Mouse (Mus musculus): Measurements from ENCODE around the gene Mfsd12. TPM values are rescaled to one million over a fixed set of nuclear protein-coding genes. Genes with fewer than 3 reads are reported as not detected.

Mfsd12 gene
- 13.0 and 13.4 TPM in 2 replicates for polyA plus RNA-seq (2016; fragmentation: Nextera tagmentation; extraction: Ambion mirVana)

DNA sequence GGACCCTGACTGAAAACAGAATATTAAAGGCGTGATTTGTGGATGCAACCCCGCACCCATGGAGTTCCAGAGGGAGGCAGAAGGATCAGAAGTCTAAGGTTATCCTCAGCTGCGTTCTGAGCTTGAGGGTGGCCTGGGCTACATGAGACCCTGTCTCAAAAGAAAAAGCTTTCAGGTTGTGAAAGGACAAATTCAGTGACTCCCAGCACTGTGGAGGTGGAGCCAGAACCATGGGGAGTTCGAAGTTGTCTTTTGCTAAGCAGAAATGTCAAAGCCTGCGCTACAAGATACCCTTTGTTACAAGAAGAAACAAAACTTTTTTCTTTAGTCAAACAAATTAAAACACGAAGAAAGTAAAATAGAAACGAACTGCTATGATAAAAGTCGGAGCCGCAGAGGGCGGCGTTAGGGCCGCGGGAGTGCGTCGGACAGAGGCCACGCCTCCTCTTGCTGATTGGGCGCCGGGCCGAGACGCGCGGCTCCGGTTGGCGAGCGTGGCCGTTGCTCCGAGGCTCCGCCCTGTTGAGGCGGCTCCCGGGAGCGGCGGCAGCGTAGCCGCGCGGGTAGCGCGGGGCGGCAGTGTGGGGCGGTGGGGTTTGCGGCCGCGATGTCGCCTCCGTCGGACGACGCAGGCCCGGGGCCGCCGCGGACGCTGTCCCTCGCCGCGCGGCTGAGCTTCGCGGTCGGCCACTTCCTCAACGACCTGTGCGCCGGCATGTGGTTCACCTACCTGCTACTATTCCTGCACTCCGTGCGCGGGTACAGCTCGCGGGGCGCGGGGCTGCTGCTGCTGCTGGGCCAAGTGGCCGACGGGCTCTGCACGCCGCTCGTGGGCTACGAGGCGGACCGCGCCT lies at the start of gene Mfsd12:
Gene Mfsd12 (plus strand): TSS at position 501 of the 854 bp plus-strand sequence.
- peak within 1 kb of the TSS; percentile 93 for H3K4me2 ChIP-seq
- H3K27ac ChIP-seq (ENCODE audit: poor library complexity, severe bottlenecking): peak within 1 kb of the TSS; percentile 35
- 0 out of 2 replicates have a peak, but pooled peaks cover 3% of the 10 kb centered on the region for H3K27me3 ChIP-seq (replicated peaks)
- peaks cover 14% of the 10 kb centered on the region; the same call in 1 of the 2 replicates for H3K36me3 ChIP-seq
- H3K9me3 ChIP-seq (replicated peaks): no peaks in the 10 kb centered on the region
- H3K4me3 ChIP-seq: peak within 1 kb of the TSS; percentile 81
- H3K4me1 ChIP-seq (replicated peaks): peaks cover 49% of the 10 kb centered on the region
- WGBS: 2% methylated on average over 79 of the region's 79 CpGs
- ATAC-seq (ENCODE audit: insufficient number of reproducible peaks, low FRiP score): peak; percentile 89
- H3K9ac ChIP-seq: peak within 1 kb of the TSS; percentile 85

DNA sequence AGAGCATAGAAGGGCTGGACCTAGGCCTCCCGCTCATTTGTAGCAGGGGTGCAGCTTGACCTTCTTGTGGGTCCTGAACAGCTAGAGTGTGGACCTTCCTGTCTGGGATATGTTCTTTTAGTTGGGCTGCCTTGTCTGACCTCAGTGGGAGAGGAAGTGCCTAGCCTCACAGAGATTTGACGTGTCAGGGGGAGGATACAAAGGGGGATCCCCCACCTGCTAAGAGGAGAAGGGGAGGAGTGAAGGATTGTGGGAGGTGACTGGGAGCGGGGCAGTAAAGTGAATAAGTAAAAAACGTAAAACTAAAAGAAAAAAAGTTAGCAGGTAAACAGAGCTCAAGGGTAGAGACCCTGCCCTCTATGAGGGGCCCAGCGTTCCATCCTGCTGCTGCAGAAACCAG lies 47.7 kb upstream of the Mfsd12 start:
- H3K9me3 ChIP-seq (replicated peaks): no peaks in the 10 kb centered on the region
- peaks cover 7% of the 10 kb centered on the region for H3K4me1 ChIP-seq (replicated peaks)
- no peak overlapping the region for H3K27ac ChIP-seq (ENCODE audit: poor library complexity, severe bottlenecking)
- H3K9ac ChIP-seq: no peak overlapping the region
- no peaks in the 10 kb centered on the region for H3K27me3 ChIP-seq (replicated peaks)
- peaks cover 94% of the 10 kb centered on the region for H3K36me3 ChIP-seq
- 88% methylated on average over 5 of the region's 5 CpGs for WGBS
- ATAC-seq (ENCODE audit: insufficient number of reproducible peaks, low FRiP score): no peak
- H3K4me2 ChIP-seq: no peak overlapping the region
- H3K4me3 ChIP-seq: no peak overlapping the region

DNA sequence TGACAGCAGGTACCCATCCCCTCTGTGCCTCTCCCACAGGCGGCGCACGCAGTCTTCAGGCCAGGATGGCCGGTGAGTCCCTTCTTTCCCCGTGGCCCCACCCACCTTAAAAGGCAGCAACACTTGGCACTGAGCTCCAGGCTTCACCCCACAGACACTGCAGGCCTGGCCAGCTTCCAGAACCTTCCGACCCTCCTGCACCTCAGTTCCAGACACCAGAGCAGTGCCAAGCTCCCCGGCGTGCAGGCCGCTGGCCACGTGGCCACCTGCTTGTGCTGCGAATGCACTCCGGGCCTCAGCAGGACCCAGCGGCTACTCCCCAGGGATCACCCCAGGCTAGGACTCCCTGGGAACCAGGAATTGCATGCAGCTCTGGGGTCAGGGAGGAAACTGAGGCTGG lies 43.7 kb upstream of the Mfsd12 start:
- no peak overlapping the region for H3K9ac ChIP-seq
- no peak for ATAC-seq (ENCODE audit: insufficient number of reproducible peaks, low FRiP score)
- no peak overlapping the region for H3K4me2 ChIP-seq
- H3K4me3 ChIP-seq: no peak overlapping the region
- 94% methylated on average over 13 of the region's 13 CpGs for WGBS
- no peaks in the 10 kb centered on the region for H3K9me3 ChIP-seq (replicated peaks)
- H3K36me3 ChIP-seq: peaks cover 86% of the 10 kb centered on the region
- peaks cover 25% of the 10 kb centered on the region for H3K4me1 ChIP-seq (replicated peaks)
- no peaks in the 10 kb centered on the region for H3K27me3 ChIP-seq (replicated peaks)
- H3K27ac ChIP-seq (ENCODE audit: poor library complexity, severe bottlenecking): no peak overlapping the region

DNA sequence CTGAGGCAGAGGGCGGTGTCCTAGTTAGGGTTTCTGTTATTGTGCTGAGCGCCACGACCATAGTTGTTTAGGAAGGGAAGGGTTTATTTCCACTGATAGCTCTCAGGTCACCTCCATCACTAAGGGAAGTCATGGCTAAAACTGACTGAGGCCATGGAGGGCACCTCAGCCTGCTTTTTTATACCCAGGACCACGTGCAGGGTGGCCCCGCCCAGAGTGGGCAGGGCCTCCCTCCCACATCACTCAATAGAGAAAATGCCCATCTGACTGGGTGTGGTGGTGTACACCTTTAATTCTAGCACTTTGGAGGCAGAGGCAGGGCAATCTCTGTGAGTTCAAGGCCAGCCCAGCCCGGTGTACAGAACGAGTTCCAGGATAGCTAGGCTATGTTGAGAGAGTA lies 43.1 kb upstream of the Mfsd12 start:
- Histone ChIP-seq H3K4me1 (replicated peaks) (peaks cover 31% of the 10 kb centered on the region), H3K4me2 (no peak overlapping the region), H3K27me3 (replicated peaks) (no peaks in the 10 kb centered on the region), H3K9me3 (replicated peaks) (no peaks in the 10 kb centered on the region), H3K4me3 (no peak overlapping the region), H3K9ac (no peak overlapping the region), H3K36me3 (peaks cover 82% of the 10 kb centered on the region), H3K27ac (ENCODE audit: poor library complexity, severe bottlenecking) (no peak overlapping the region)
- WGBS: 78% methylated on average over 7 of the region's 7 CpGs
- no peak for ATAC-seq (ENCODE audit: insufficient number of reproducible peaks, low FRiP score)

DNA sequence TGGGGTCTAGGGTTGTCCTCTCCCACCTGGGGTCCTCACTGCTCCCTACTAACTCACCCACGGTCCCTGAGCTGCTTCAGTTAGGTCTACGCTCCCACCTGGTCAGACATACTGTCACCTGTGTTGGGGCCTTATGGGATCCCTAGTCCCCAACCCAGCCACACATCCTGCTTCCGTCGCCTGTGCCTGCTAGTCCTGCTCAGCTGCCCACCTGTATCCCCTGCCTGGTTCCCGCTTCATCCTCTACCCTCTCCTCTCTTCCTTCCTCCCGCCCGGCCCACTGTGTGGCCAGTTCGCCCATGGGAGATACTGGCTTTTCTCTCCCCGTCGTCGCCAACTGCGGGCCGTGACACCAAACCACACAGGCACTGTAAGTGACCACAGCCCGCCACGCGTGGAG lies 41.7 kb upstream of the Mfsd12 start:
- Histone ChIP-seq H3K36me3 (peaks cover 68% of the 10 kb centered on the region), H3K4me1 (replicated peaks) (peaks cover 39% of the 10 kb centered on the region), H3K9ac (no peak overlapping the region), H3K4me2 (no peak overlapping the region), H3K9me3 (replicated peaks) (no peaks in the 10 kb centered on the region), H3K4me3 (no peak overlapping the region), H3K27ac (ENCODE audit: poor library complexity, severe bottlenecking) (no peak overlapping the region), H3K27me3 (replicated peaks) (no peaks in the 10 kb centered on the region)
- WGBS: 86% methylated on average over 16 of the region's 16 CpGs
- ATAC-seq (ENCODE audit: insufficient number of reproducible peaks, low FRiP score): no peak

DNA sequence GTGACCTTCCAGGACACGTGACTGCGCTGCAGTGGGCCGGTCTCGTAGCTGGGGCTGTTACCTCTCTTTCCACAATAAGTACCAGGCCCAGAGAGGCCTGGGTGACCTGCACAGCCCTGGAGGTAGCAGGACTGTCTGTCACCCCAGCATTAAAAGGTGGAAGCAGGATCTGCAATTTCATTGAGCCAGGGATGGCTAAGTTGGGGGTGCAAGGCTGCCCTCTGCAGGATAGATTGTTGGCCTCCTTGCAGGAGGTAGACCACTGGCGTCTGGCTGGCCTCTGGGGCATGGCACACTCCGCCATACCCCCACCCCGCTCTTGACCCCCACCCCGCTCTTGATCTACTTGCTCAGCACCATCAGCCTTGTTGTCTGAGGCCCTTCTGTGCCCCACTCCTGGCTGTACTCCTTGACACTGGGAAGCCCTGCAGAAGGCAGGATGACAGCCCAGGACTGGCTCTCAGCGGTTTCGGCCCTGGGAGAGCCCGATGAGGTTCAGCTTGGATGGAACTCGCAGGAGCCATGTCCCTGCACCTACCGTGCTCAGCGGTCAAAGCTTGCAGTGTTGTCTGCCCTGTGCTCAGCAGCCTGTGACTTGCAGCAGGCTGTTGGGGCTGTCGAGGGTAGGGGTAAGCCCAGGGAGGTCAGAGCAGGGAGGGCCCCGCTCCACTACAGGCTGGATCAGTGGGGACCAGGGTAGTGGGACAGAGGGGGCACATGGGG lies 40.8 kb upstream of the Mfsd12 start:
- Histone ChIP-seq H3K27me3 (replicated peaks) (no peaks in the 10 kb centered on the region), H3K27ac (ENCODE audit: poor library complexity, severe bottlenecking) (no peak overlapping the region), H3K4me1 (replicated peaks) (peaks cover 39% of the 10 kb centered on the region), H3K9me3 (replicated peaks) (no peaks in the 10 kb centered on the region), H3K36me3 (peaks cover 59% of the 10 kb centered on the region), H3K9ac (peak overlapping the region; percentile 73), H3K4me3 (peak overlapping the region; percentile 33), H3K4me2 (peak overlapping the region; percentile 68)
- ATAC-seq (ENCODE audit: insufficient number of reproducible peaks, low FRiP score): no peak
- 45% methylated on average over 16 of the region's 16 CpGs for WGBS

DNA sequence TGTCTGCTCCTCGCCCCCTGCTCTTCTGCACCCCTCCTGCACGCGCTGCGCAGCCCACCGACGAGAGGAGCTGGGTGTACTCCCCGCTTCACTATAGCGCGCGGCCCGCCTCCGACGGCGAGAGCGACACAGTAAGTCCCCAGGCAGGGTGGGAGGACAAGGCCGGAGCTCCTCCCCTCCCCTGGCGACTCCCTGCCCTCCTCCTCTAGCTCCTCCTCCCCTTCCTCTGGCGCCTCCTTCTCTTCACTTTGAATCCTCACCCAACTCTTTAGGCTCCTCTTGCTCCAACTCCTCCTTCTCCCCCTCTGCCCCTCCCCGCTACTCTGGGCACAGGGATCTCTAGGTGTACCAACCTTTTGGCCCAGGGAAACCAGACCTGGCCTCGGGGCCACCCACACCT lies 40.0 kb upstream of the Mfsd12 start:
- peak overlapping the region; percentile 68 for H3K4me2 ChIP-seq
- WGBS: 9% methylated on average over 20 of the region's 20 CpGs
- no peaks in the 10 kb centered on the region for H3K27me3 ChIP-seq (replicated peaks)
- H3K9ac ChIP-seq: peak overlapping the region; percentile 73
- H3K4me3 ChIP-seq: peak overlapping the region; percentile 33
- H3K4me1 ChIP-seq (replicated peaks): peaks cover 46% of the 10 kb centered on the region
- H3K9me3 ChIP-seq (replicated peaks): no peaks in the 10 kb centered on the region
- no peak for ATAC-seq (ENCODE audit: insufficient number of reproducible peaks, low FRiP score)
- H3K36me3 ChIP-seq: peaks cover 52% of the 10 kb centered on the region
- H3K27ac ChIP-seq (ENCODE audit: poor library complexity, severe bottlenecking): no peak overlapping the region

DNA sequence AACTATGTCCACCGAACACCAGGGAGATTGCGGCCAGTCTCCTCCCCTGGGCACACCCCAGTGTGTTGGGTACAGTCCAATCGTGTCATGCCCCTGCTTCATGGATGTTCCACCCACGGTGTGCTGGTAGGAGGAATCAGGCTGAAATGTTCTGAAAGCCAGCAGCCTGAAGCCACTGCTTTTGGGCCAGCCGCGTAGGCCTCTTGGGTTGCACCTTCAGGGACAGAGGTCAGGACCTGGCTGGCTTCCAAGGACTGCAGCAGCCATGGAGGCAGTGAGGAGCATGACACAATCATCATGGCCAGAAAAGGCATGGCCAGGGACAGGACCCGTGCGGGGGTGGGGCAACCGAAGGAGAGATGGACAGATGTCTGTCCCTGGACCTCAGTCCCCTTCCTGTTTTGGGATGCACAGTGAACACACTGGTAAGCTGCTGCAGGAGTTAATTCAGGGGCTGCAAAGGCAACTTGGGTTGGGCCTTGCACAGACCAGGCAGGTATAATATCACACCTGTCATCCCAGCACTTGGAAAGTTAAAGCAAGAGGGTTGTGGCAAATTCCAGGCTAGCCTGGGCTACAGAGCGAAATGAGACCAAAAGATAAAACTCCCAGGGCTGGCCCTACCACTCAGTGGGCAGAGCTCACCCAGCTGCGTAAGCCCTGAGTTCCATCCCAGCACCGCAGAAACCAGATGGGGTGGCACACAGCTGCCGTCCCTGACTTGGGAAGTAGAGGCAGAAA lies 38.5 kb upstream of the Mfsd12 start:
- Histone ChIP-seq H3K27ac (ENCODE audit: poor library complexity, severe bottlenecking) (no peak overlapping the region), H3K9me3 (replicated peaks) (no peaks in the 10 kb centered on the region), H3K9ac (peak overlapping the region; percentile 71; the same call in 1 of the 2 replicates), H3K36me3 (peaks cover 52% of the 10 kb centered on the region), H3K27me3 (replicated peaks) (no peaks in the 10 kb centered on the region), H3K4me3 (peak overlapping the region; percentile 96; the same call in 1 of the 2 replicates), H3K4me1 (replicated peaks) (peaks cover 50% of the 10 kb centered on the region), H3K4me2 (peak overlapping the region; percentile 88)
- ATAC-seq (ENCODE audit: insufficient number of reproducible peaks, low FRiP score): no peak
- WGBS: 88% methylated on average over 13 of the region's 13 CpGs

DNA sequence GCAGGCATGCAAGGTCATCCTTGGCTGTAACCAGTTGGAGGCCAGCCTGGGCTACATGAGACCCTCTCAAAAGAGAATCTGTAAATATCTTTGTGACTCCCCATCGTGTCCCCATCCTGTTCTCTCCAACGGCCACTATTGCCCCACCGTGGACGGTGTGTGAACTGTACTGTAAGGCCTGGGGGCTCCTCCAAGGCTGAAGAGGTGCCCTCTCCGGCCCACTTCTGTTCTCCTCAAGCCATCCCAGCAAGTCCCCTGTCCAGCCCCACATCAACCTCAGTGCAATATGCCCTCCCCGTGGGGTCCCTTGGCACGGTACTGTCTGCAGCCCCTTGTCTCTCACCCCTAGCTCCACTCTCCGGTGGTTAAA lies 38.0 kb upstream of the Mfsd12 start:
- Histone ChIP-seq H3K4me3 (peak overlapping the region; percentile 96), H3K9me3 (replicated peaks) (no peaks in the 10 kb centered on the region), H3K36me3 (peaks cover 52% of the 10 kb centered on the region), H3K9ac (peak overlapping the region; percentile 71), H3K4me1 (replicated peaks) (peaks cover 50% of the 10 kb centered on the region), H3K27ac (ENCODE audit: poor library complexity, severe bottlenecking) (peak overlapping the region; percentile 84; the same call in 1 of the 2 replicates), H3K27me3 (replicated peaks) (no peaks in the 10 kb centered on the region), H3K4me2 (peak overlapping the region; percentile 88)
- ATAC-seq (ENCODE audit: insufficient number of reproducible peaks, low FRiP score): no peak
- 33% methylated on average over 8 of the region's 8 CpGs for WGBS

DNA sequence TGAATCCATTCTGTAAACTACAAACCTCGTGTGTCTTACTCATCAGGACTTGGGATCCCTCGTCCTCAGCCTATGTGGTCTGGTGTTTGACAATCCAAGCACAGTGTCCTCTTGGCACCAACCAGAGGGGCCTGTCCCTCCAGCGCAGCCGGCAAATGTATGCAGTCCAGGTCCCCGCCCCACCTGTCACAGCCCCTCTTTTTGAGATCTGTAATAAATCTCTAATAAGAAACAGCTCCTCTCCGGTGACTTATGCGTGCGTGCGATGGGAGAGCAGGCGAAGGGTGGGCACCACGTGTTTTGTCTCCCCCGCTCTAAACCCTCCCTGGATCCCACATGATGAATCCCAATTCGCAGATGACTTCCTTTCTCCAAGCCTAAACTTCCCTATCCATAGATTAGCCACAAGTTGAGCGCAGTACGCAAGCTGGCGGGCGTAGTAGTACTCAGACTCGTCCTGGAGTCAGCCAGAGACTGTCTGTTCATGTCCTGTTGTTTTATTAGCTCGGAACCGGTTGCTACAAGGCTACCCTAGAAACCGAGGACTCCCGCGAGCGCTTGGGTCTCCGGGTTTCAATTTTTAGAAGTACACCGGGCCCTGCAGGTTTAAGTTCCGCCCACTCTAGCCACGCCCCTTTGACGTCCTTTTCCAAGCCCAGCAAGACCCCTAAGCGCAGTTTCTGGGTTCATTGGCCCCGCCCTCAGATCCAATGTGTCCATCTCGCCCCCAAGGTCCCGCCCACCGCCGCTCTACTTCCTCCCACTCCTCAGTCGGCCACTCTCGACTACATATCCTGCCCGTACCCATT lies 37.3 kb upstream of the Mfsd12 start:
- Histone ChIP-seq H3K27ac (ENCODE audit: poor library complexity, severe bottlenecking) (peak overlapping the region; percentile 84), H3K9me3 (replicated peaks) (no peaks in the 10 kb centered on the region), H3K36me3 (peaks cover 52% of the 10 kb centered on the region), H3K4me1 (replicated peaks) (peaks cover 50% of the 10 kb centered on the region), H3K4me3 (peak overlapping the region; percentile 96), H3K27me3 (replicated peaks) (no peaks in the 10 kb centered on the region), H3K4me2 (peak overlapping the region; percentile 88), H3K9ac (peak overlapping the region; percentile 71)
- 2% methylated on average over 38 of the region's 38 CpGs for WGBS
- no peak; the same call in 1 of the 2 replicates for ATAC-seq (ENCODE audit: insufficient number of reproducible peaks, low FRiP score)

Data from heart, embryonic 12.5 days (tissue).